Mouse (Mus musculus): ENCODE results near the gene Fthl17d. TPM values are rescaled to one million over a fixed set of nuclear protein-coding genes. Genes with fewer than 3 reads are reported as not detected.
"Not testable (repeated sequence)": the region's sequence is repeated elsewhere in the genome, so short reads cannot be mapped to it uniquely, and the experiment has no call there.

Fthl17d gene
- not detected for total RNA-seq (2021)
- long read RNA-seq, experiment 1: 0 reads
- long read RNA-seq, experiment 2: 0 reads

GRCm38 (mm10) chrX:8986655-8987054, at the start of gene Fthl17d:
Fthl17d (minus strand) TSS chrX:8986755.
- DNase-seq (ENCODE audit: extremely low spot score in 1 of 2, low spot score in 2 of 2); H3K27ac ChIP-seq; H3K4me3 ChIP-seq; intact Hi-C loops (cut with DNase I): not testable (repeated sequence)

GRCm38 (mm10) chrX:9033193-9033592, 46.6 kb upstream of the Fthl17d start, which contains the start of gene Fthl17e:
Fthl17e (plus strand) TSS chrX:9033493.
- H3K4me3 ChIP-seq; DNase-seq (ENCODE audit: extremely low spot score in 1 of 2, low spot score in 2 of 2); H3K27ac ChIP-seq; intact Hi-C loops (cut with DNase I): not testable (repeated sequence)

- DNase-seq (ENCODE audit: extremely low spot score in 1 of 2, low spot score in 2 of 2): no peak
- intact Hi-C loops (cut with DNase I): no loop called here
- TF ChIP-seq CTCF (IDR thresholded peaks at IDR 0.05): no peak
- Histone ChIP-seq H3K27ac (no peak overlapping the region), H3K4me3 (no peak overlapping the region)
Measured at GRCm38 (mm10) chrX:9019481-9019880, 32.9 kb upstream of the Fthl17d start.

GRCm38 (mm10) chrX:9016079-9016478, 29.5 kb upstream of the Fthl17d start:
- intact Hi-C loops (cut with DNase I): no loop called here
- no peak overlapping the region for H3K4me3 ChIP-seq
- DNase-seq (ENCODE audit: extremely low spot score in 1 of 2, low spot score in 2 of 2): no peak
- no peak overlapping the region for H3K27ac ChIP-seq
- TF ChIP-seq CTCF (IDR thresholded peaks at IDR 0.05): no peak

- intact Hi-C loops (cut with DNase I); H3K27ac ChIP-seq; H3K4me3 ChIP-seq; DNase-seq (ENCODE audit: extremely low spot score in 1 of 2, low spot score in 2 of 2): not testable (repeated sequence)
Measured at GRCm38 (mm10) chrX:8976459-8976858, 10.1 kb downstream of the Fthl17d start, which contains the start of gene Fthl17c. Fthl17c (minus strand) TSS chrX:8976559.

- intact Hi-C loops (cut with DNase I); DNase-seq (ENCODE audit: extremely low spot score in 1 of 2, low spot score in 2 of 2); H3K27ac ChIP-seq; H3K4me3 ChIP-seq: not testable (repeated sequence)
- TF ChIP-seq CTCF (IDR thresholded peaks at IDR 0.05): peak; percentile 31
Measured at GRCm38 (mm10) chrX:8964618-8965017, 21.9 kb downstream of the Fthl17d start.

GRCm38 (mm10) chrX:8962875-8963274, 23.7 kb downstream of the Fthl17d start, which contains the start of gene Fthl17b:
Fthl17b (minus strand) TSS chrX:8962975.
- H3K4me3 ChIP-seq; H3K27ac ChIP-seq; intact Hi-C loops (cut with DNase I); DNase-seq (ENCODE audit: extremely low spot score in 1 of 2, low spot score in 2 of 2): not testable (repeated sequence)

- TF ChIP-seq CTCF (IDR thresholded peaks at IDR 0.05): peak; percentile 72
- intact Hi-C loops (cut with DNase I): loop anchor here (5.0 kb wide), 2 partner anchors 56 to 116 kb away; partner anchors contain the start of gene B630019K06Rik
- H3K4me3 ChIP-seq, H3K27ac ChIP-seq: not testable (repeated sequence)
- DNase-seq (ENCODE audit: extremely low spot score in 1 of 2, low spot score in 2 of 2): peak; percentile 80 to 88
Measured at GRCm38 (mm10) chrX:8948130-8948805, 38.3 kb downstream of the Fthl17d start.

- TF ChIP-seq CTCF (IDR thresholded peaks at IDR 0.05): no peak
- intact Hi-C loops (cut with DNase I): no loop called here
- H3K4me3 ChIP-seq: no peak overlapping the region
- DNase-seq (ENCODE audit: extremely low spot score in 1 of 2, low spot score in 2 of 2): no peak
- H3K27ac ChIP-seq: no peak overlapping the region
Measured at GRCm38 (mm10) chrX:8944041-8944440, 42.5 kb downstream of the Fthl17d start.

Other genes with a start within 250 kb of the Fthl17d start
- not detected for gene Ssx9, start 238.3 kb downstream of the Fthl17d start, total RNA-seq (2021)
- not detected for gene Ssxb5, start 183.1 kb downstream of the Fthl17d start, total RNA-seq (2021)
- gene Gm6592, start 142.8 kb downstream of the Fthl17d start, total RNA-seq (2021): not detected
- gene Gm5751, start 112.5 kb downstream of the Fthl17d start, total RNA-seq (2021): not detected
- gene B630019K06Rik, start 94.4 kb downstream of the Fthl17d start, total RNA-seq (2021): 10 to 100 TPM; 31.4 to 35.0 TPM
- not detected for gene Fthl17b, start 23.8 kb downstream of the Fthl17d start, total RNA-seq (2021)
- not detected for gene Fthl17c, start 10.2 kb downstream of the Fthl17d start, total RNA-seq (2021)
- not detected for gene Fthl17e, start 46.7 kb upstream of the Fthl17d start, total RNA-seq (2021)
- not detected for gene Fthl17f, start 76.3 kb upstream of the Fthl17d start, total RNA-seq (2021)
- not detected for gene 4930402K13Rik, start 117.8 kb upstream of the Fthl17d start, total RNA-seq (2021)
- gene Lancl3, start 213.1 kb upstream of the Fthl17d start, total RNA-seq (2021): 1 to 10 TPM; 6.8 to 7.8 TPM